Mouse (Mus musculus) effector memory CD4-positive, alpha-beta T cell, adult 7 months (primary cell): ENCODE results near the gene Wnt8b. TPM values are rescaled to one million over a fixed set of nuclear protein-coding genes. Genes with fewer than 3 reads are reported as not detected.

Source experiments
- polyA plus RNA-seq: library from polyadenylated mRNA; unstranded; fragments of 100-300 nt; shearing (Covaris generic); gene quantifications from one replicate; pipeline ENCODE4 v1.2.1, GENCODE M21; 2017

The Wnt8b gene
- polyA plus RNA-seq, result 0.48 TPM

GRCm38 (mm10) chr19:44493128-44493527 lies at the start of gene Wnt8b:
Gene Wnt8b, plus strand, starts transcription at chr19:44493472.

DNA sequence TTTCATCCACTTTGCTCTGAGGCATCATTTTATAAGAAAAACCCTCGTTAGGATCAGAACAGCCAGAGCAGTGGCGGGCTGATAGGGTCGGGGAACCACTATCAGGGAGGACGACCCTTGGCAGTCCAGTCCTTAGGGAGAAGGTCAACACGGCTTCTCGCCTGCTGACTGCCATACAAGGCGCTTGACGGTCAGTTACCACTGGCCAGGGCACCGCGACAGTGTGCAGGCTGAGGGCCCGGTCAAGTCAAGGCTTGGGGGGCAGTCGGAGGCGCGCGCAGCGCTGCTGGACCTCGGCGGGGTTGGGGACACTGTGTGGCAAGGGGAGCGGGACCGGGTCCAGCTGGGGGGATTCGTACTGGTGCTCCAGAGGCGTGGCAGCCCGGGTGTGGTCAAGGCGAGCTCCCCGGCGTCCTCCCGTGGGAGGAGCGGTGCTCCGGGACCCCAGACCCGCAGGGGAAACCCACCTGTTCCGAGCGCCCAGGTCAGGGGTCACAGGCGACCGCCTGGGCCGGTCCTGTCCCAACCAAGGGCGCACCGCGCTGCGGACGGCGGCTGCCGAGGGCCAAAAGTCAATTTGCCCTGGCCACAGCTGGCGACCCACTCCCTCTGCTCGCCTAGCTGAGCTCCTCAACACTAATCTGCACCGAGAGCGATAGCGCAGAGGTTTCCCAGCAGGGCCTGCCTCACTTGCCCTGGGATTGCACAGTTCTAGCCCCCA lies 52.2 kb downstream of the Wnt8b start, which contains the start of gene Sec31b:
Sec31b (minus strand) TSS at position 544 of the 721 bp plus-strand sequence.

DNA sequence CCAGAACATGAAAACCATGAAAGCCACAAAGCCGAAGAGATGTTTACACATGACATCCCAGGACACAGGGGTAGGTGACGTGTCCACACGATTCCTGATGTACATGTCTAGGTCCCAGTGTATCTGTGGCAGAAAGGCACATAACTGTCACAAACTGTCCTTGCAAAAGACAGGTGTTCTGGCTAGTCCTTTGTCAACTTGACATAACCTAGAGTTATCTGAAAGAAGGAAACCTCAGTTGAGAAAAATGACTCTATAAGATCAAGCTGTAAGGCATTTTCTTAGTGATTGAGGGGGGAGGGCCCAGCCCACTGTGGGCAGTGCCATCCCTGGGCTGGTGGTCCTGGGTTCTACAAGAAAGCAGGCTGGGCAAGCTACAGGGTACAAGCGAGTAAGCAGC lies 59.5 kb downstream of the Wnt8b start, which contains the start of gene Gm20538:
Gm20538 (minus strand) TSS at position 101 of the 400 bp plus-strand sequence.

GRCm38 (mm10) chr19:44554861-44555590 lies 61.8 kb downstream of the Wnt8b start, which contains the start of gene Ndufb8:
Gene Ndufb8, minus strand, starts transcription at chr19:44555440.

DNA sequence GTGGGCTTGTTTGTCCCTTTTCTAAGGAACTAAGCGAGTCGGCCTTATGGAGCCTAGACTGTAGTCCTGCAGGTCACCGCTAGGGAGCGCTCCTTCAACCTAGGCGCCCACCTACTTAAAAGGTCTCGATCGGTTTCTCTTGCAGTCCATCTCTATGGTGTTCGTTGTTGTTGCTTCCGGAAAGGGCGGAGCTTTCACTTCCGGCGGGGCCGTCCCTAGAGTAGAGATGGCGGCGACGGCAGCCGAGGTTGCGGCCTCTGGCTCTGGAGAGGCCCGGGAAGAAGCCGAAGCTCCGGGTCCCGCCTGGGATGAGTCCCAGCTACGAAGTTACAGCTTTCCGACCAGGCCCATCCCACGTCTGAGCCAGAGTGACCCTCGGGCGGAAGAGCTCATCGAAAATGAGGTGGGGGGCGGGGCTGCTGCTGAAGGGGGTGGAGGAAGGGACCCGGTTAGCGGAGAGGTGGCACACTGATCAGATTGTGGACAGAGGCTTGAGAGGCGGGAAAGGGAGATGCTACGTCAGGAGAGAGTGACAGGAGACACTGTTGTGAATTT lies 69.5 kb downstream of the Wnt8b start, which contains the start of gene Hif1an:
Hif1an (plus strand) TSS at position 199 of the 555 bp plus-strand sequence.

Other genes with a start within 250 kb of the Wnt8b start
- gene Scd2, start 199.8 kb upstream of the Wnt8b start, polyA plus RNA-seq, result 13.7 TPM
- 0.23 TPM for gene Scd4, start 160.4 kb upstream of the Wnt8b start, polyA plus RNA-seq
- not detected for gene Scd1, start 85.6 kb upstream of the Wnt8b start, polyA plus RNA-seq
- gene Sec31b, start 52.4 kb downstream of the Wnt8b start, polyA plus RNA-seq, result 2.0 TPM
- gene Gm20538, start 59.4 kb downstream of the Wnt8b start, polyA plus RNA-seq, result not detected
- gene Ndufb8, start 62.0 kb downstream of the Wnt8b start, polyA plus RNA-seq, result 188 TPM
- 43.4 TPM for gene Hif1an, start 69.4 kb downstream of the Wnt8b start, polyA plus RNA-seq